In the genomic region with DNA sequence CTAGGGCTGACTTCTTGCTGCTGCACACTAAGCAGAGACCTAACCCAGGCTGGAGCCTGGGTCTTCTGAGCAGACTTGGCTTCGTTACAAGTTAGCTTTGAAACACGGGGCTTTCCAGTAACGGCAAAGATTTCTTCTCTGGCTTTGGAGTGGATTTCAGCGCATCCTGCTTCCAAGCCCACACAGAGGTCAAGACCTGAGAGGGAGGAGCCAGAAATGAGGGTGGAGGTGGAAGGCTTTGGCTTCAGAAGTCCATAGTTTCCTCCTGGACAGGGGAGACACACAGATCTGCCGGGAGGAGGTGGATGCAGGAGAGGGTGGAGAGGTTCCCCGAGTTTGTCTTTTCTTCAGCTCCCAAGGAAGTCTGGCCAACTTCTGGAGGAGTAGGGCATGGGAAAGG, we compare ENCODE assay signal across 14 mouse cellular contexts. TPM values are rescaled to one million over a fixed set of nuclear protein-coding genes. Genes with fewer than 3 reads are reported as not detected.
DNase-seq lines count a peak whose midpoint lies in the region; ATAC-seq and TF ChIP-seq lines count a peak whose summit lies in the region.
"Had no signal": no experiment of that assay in that cellular context is flagged by ENCODE, and none has a peak within 500 bp of the region (broad histone marks: within the 10 kb centered on the region; RNA-seq: fewer than 3 reads in every experiment).

No protein-coding gene starts in this region.

- ATAC-seq in kidney, embryonic 16.5 days (ENCODE audit: low FRiP score, low TSS enrichment): no peak
- peak; percentile 19; the same call in 1 of the 2 replicates for ATAC-seq in stomach, embryonic 16.5 days (ENCODE audit: insufficient read depth, low FRiP score)
- ATAC-seq in hindbrain, embryonic 12.5 days (ENCODE audit: low FRiP score): no peak
- ATAC-seq: forebrain, postnatal 0 days had no signal

- no peak for TF ChIP-seq CTCF in lung, adult 2 months (IDR thresholded peaks at IDR 0.05; ENCODE audit: insufficient read depth, low read length)

- H3K4me1 ChIP-seq in lung, adult 2 months (ENCODE audit: control insufficient read depth, insufficient read depth, low read length): peaks cover 6% of the 10 kb centered on the region
- H3K4me1 ChIP-seq in kidney, embryonic 16.5 days (ENCODE audit: insufficient read depth, low read length): peaks cover 27% of the 10 kb centered on the region
- peaks cover 26% of the 10 kb centered on the region for H3K4me1 ChIP-seq in stomach, embryonic 16.5 days (ENCODE audit: control insufficient read depth, insufficient read depth, low read length)
- peaks cover 10% of the 10 kb centered on the region for H3K4me1 ChIP-seq in hindbrain, embryonic 12.5 days

- H3K4me3 ChIP-seq in lung, adult 2 months (replicated peaks; ENCODE audit: extremely low read depth, low read depth, low read length): no peak overlapping the region
- no peak overlapping the region for H3K4me3 ChIP-seq in kidney, embryonic 16.5 days (ENCODE audit: low read length)
- H3K4me3 ChIP-seq in stomach, embryonic 16.5 days (replicated peaks; ENCODE audit: low read length): no peak overlapping the region
- no peak overlapping the region for H3K4me3 ChIP-seq in hindbrain, embryonic 12.5 days
- H3K4me3 ChIP-seq: hindbrain, embryonic 10.5 days; neural tube, embryonic 12.5 days had no signal

- 33% methylated on average over 6 of the region's 6 CpGs for WGBS in lung, adult 2 months
- WGBS in kidney, embryonic 16.5 days: 25% methylated on average over 6 of the region's 6 CpGs
- 31% methylated on average over 6 of the region's 6 CpGs for WGBS in stomach, embryonic 16.5 days
- 80% methylated on average over 6 of the region's 6 CpGs for WGBS in hindbrain, embryonic 12.5 days

- peak; percentile 59 for DNase-seq in adrenal gland, postnatal 10 days
- DNase-seq in adrenal gland, adult 8-10 months: no peak
- peak; percentile 23 for DNase-seq in lung, postnatal 36 days
- no peak for DNase-seq in lung, adult 2 months
- DNase-seq in left cerebral cortex, adult 8-10 months (ENCODE audit: low spot score in 2 of 2): no peak
- DNase-seq: cerebellum, adult 11-12 months; forebrain, postnatal 0 days; layer of hippocampus, adult 9-11 months; right cerebral cortex, postnatal 25 days had no signal

- H3K9ac ChIP-seq in kidney, embryonic 16.5 days (replicated peaks; ENCODE audit: low read length): no peak overlapping the region
- H3K9ac ChIP-seq in stomach, embryonic 16.5 days (ENCODE audit: low read length): peak overlapping the region; percentile 24; the same call in 1 of the 2 replicates
- H3K9ac ChIP-seq in hindbrain, embryonic 12.5 days: no peak overlapping the region
- H3K9ac ChIP-seq: forebrain, postnatal 0 days; neural tube, embryonic 12.5 days had no signal

- H3K27ac ChIP-seq in kidney, embryonic 16.5 days (ENCODE audit: low read length): peak overlapping the region; percentile 17; the same call in 1 of the 2 replicates
- peak overlapping the region; percentile 39; the same call in 1 of the 2 replicates for H3K27ac ChIP-seq in stomach, embryonic 16.5 days (ENCODE audit: low read length)
- H3K27ac ChIP-seq in hindbrain, embryonic 12.5 days: no peak overlapping the region
- H3K27ac ChIP-seq: hindbrain, embryonic 10.5 days; neural tube, embryonic 12.5 days had no signal

- no peaks in the 10 kb centered on the region for H3K27me3 ChIP-seq in kidney, embryonic 16.5 days (ENCODE audit: insufficient read depth, low read length)
- no peaks in the 10 kb centered on the region for H3K27me3 ChIP-seq in stomach, embryonic 16.5 days (ENCODE audit: control insufficient read depth, insufficient read depth, low read length)
- peaks cover 4% of the 10 kb centered on the region; the same call in 1 of the 2 replicates for H3K27me3 ChIP-seq in hindbrain, embryonic 12.5 days
- H3K27me3 ChIP-seq: neural tube, embryonic 12.5 days had no signal

- H3K4me2 ChIP-seq in kidney, embryonic 16.5 days (replicated peaks; ENCODE audit: low read depth, low read length): no peak overlapping the region
- no peak overlapping the region; the same call in 1 of the 2 replicates for H3K4me2 ChIP-seq in stomach, embryonic 16.5 days (ENCODE audit: low read depth, low read length)
- H3K4me2 ChIP-seq in hindbrain, embryonic 12.5 days (replicated peaks): no peak overlapping the region
- H3K4me2 ChIP-seq: neural tube, embryonic 12.5 days had no signal

- no peak for TF ChIP-seq POLR2A in lung, adult 2 months (IDR thresholded peaks at IDR 0.05; ENCODE audit: borderline replicate concordance, extremely low read depth, low read depth, low read length)

- no peaks in the 10 kb centered on the region for H3K36me3 ChIP-seq in kidney, embryonic 16.5 days (ENCODE audit: insufficient read depth, low read length)
- H3K36me3 ChIP-seq in stomach, embryonic 16.5 days (ENCODE audit: control insufficient read depth, insufficient read depth, low read length): no peaks in the 10 kb centered on the region
- H3K36me3 ChIP-seq in hindbrain, embryonic 12.5 days: no peaks in the 10 kb centered on the region
- H3K36me3 ChIP-seq: hindbrain, embryonic 10.5 days; neural tube, embryonic 12.5 days had no signal

- no peaks in the 10 kb centered on the region; the same call in 1 of the 2 replicates for H3K9me3 ChIP-seq in kidney, embryonic 16.5 days (ENCODE audit: low read length)
- H3K9me3 ChIP-seq in stomach, embryonic 16.5 days (replicated peaks; ENCODE audit: control insufficient read depth, low read length): no peaks in the 10 kb centered on the region
- no peaks in the 10 kb centered on the region for H3K9me3 ChIP-seq in hindbrain, embryonic 12.5 days (replicated peaks)
- H3K9me3 ChIP-seq: hindbrain, embryonic 10.5 days; neural tube, embryonic 12.5 days had no signal

RNA-seq across cellular contexts. Expression of a gene that starts 58.8 kb away (rescaled TPM):
- 10 to 100 TPM; 21.1 to 22.0 TPM for total RNA-seq in adrenal gland, postnatal 10 days (2021)
- 10 to 100 TPM; 10.8 to 23.4 (median 16.2) TPM for total RNA-seq in adrenal gland, adult 8-10 months (2022)
- polyA plus RNA-seq in lung, adult 2 months (2012; rRNA removed): 19.5 and 20.4 TPM in 2 replicates
- 23.0 and 24.8 TPM in 2 replicates for polyA plus RNA-seq in kidney, embryonic 16.5 days (2015; fragmentation: Nextera tagmentation; extraction: Ambion mirVana)
- 10.2 and 11.6 TPM in 2 replicates for polyA plus RNA-seq in stomach, embryonic 16.5 days (2015; fragmentation: Nextera tagmentation; extraction: Ambion mirVana)
- 10 to 100 TPM; 16.2 to 20.2 (median 19.1) TPM for total RNA-seq in left cerebral cortex, adult 8-10 months (2022)
- polyA plus RNA-seq in hindbrain, embryonic 12.5 days (2016; fragmentation: Nextera tagmentation; extraction: Ambion mirVana): 3.0 and 3.6 TPM in 2 replicates

Comparison
In these comparisons a context has a peak if more than half of its experiments do, and no peak if none do; other contexts are left out.
1. DNase-seq: peak in adrenal gland, postnatal 10 days (single experiment) and lung, postnatal 36 days (single experiment); none in adrenal gland, adult 8-10 months (single experiment), lung, adult 2 months (single experiment) and left cerebral cortex, adult 8-10 months (0 of 2).